Mouse (Mus musculus) heart, adult 2 months (tissue): Measurements from ENCODE around the gene Clca2.

Experiments
- CTCF ChIP-seq: fragments of 200-600 bp; IDR thresholded peaks from 2 replicates; pipeline ENCODE4 v1.8.1; 2022; ENCODE audit warnings: antibody characterized with exemption, mild to moderate bottlenecking, moderate library complexity
- POLR2A ChIP-seq: fragments of 200-500 bp; IDR thresholded peaks from 2 replicates; pipeline ENCODE4 v1.6.1; 2011; ENCODE audit warnings: mild to moderate bottlenecking, low read depth, low read length, control low read depth; ENCODE audit not compliant: insufficient read depth

- no peak for TF ChIP-seq CTCF
- TF ChIP-seq POLR2A = no peak
Observed at GRCm38 (mm10) chr3:145105076-145105772, 6.0 kb upstream of the Clca2 start.
